Mouse (Mus musculus): ENCODE data around the gene Fnbp1. TPM values are rescaled to one million over a fixed set of nuclear protein-coding genes. Genes with fewer than 3 reads are reported as not detected.

The Fnbp1 gene
- total RNA-seq, 2 experiments from 2014 or later, result 50.0 to 53.4 TPM

DNA sequence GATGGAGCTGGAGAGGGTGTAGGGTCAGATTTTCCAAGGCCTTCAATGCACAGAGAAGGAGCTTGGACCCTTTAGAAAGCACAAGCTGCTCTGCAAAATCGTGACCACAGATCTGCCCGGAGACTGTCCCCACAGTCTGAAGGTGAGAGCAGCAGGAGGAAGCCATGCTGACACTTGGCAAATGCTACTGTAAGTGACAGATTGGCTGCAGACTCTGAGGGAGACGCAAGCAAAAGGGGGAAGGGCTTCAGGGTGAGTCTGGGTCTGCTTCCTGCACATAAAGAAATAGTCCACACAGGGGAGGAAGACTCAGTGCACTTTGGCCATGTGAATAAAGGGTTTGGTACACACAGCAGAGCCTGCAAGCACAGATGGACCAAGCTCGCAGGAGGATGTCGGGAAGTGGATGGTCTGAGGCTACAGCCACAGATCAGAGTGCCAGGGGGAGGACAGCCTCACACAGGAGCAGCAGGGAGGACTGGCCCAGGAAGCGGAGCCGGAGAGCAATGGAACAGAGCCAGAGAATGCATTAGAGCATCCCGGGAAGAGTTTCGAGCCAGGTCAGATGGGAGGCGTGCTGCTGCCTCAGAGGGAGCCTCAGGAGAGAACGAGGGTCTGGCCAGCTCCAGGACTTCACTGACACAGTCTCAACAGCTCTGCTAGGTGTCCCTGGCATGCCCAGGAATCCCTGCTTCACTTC lies 35.0 kb downstream of the Fnbp1 start:
- intact Hi-C loops (cut with DNase I), result no loop called here
- peak; percentile 31 for DNase-seq (ENCODE audit: low spot score)

DNA sequence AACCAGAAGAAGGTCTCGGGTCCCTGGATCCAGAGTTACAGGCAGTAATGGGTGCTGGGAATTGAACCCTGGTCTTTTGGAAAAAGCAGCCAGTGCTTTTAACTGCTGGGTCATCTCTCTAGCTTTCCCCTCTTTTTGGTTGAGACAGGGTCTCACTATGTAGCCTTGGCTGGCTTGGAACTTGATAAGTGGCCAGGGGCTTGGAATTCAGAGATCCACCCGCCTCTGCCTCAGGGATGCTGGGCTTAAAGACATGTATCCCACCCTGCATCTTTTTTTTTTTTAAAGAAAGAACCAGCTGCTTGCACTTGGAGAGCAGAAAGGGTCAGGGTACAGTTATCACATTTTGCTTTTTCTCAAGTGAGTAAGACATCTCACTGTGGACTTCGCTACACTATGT lies 35.8 kb downstream of the Fnbp1 start:
- DNase-seq (ENCODE audit: low spot score), result no peak
- intact Hi-C loops (cut with DNase I), result no loop called here

DNA sequence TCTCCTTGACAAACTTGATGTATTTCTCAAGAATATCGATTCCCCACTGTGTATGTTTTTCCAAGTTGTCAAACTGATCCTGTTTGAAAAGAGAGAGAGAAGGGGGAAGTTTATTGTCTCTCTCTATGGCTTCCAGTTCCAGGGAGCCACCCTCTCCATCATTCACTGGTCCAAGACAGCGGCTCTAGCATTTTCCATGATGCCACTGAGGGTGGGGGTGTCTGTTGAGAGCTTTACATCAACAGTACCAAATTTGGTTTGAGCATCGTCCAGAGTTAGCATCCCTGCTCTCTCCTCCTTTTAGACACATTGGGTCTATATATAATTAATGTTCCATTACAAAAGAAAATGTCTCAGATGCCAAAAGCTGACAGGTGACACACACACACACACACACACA lies 36.5 kb downstream of the Fnbp1 start:
- DNase-seq (ENCODE audit: low spot score), result no peak
- intact Hi-C loops (cut with DNase I), result no loop called here

DNA sequence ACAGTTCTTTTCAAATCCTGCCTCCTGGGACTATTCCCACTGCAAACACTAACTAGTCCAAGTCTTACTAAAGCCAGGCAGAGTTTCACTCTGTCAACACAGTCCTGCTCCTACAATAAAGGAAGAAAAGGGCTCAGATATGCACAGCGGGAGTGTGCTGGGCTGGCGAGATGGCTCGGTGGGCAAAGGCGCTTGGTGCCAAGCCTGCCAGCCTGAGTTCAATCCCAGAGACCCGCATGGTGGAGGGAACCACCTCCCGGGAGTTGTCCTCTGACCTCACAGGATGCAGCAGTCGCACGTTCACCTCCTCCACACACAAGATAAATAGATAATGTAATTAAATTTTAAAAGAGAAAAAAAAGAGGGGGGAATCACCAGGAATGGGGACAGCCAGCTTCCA lies 38.5 kb downstream of the Fnbp1 start:
- intact Hi-C loops (cut with DNase I), result loop anchor here (5.0 kb wide), 1 partner anchor 34 kb away; no protein-coding TSS in a partner anchor
- DNase-seq (ENCODE audit: low spot score), result no peak

DNA sequence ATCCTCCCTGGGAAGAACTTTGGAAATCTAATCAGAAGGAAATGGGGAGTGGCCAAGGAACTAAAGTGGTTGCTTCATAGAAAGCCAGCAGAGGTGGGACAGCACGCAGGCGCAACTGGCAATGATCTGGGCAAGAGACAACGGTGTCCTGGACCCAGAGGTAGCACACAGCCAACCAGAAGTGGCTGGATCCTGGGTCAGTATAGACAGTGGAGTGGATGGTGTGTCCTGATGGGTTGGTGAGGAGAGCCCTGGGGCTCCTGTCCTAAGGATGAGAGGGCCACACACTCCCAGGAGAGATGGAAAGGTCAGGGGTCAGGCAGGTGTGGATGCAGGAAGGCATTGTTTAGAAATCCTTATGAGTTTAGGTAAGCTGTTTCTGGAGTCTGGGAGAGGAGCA lies 40.5 kb downstream of the Fnbp1 start:
- intact Hi-C loops (cut with DNase I), result loop anchor here (5.0 kb wide), 1 partner anchor 36 kb away; no protein-coding TSS in a partner anchor
- DNase-seq (ENCODE audit: low spot score), result no peak

DNA sequence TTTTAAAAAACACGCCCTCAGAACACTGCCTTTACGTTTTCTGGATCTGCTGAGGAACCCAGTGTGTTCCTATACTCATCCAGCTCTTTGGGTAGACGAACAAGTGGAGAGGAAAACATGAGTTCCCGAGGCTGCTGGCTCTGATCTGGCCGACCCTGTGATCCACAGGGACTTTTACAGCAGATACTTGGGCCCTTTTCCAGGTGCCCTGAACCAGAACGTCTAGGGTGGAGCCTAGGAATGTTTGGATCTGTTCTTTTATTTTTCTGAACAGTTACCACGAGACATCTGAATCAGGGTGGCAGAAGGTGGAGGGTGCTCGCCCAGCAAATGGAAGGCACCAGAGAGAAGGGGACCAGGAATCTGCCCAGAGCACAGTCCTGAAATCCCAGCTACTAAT lies 42.7 kb downstream of the Fnbp1 start:
- DNase-seq (ENCODE audit: low spot score), result no peak
- intact Hi-C loops (cut with DNase I), result no loop called here

DNA sequence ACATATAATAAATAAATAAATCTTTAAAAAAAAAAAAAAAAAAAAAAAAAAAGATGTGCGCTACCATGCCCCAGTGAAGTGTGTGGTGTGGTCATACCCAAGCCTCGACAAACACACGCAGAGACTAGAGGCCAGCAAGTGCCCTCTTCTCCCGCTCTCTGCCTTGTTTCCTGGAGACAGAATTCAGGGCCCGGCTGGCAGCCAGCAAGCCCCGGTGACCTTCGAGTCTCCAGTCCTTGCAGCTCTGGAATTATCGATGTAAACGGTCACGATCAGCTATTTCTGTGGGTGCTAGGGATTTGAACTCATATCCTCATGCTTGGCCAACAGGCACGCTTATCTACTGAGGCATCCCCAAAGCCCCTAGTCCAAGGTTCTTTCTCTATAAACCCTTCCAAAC lies 43.2 kb downstream of the Fnbp1 start:
- intact Hi-C loops (cut with DNase I), result no loop called here
- DNase-seq (ENCODE audit: low spot score), result no peak

DNA sequence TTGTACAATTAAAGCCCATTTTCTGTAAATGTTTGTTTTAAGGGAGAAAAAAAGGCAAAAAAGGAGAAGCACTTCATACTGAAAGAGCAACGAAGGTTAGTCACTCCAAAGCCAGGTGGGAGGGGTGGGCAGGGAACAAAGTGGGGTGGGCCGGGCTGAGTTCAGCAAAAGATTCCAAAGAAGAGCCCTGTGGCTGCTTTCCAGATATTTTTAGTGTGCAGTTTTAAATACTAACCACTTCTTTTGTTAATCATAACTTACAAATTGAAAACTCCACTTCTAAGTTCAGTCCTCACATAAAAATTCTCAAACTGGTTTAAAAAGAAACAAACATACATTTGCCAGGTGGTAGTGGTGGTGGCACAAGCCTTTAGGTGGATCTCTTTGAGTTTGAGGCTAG lies 44.5 kb downstream of the Fnbp1 start:
- no peak for DNase-seq (ENCODE audit: low spot score)
- intact Hi-C loops (cut with DNase I), result no loop called here

DNA sequence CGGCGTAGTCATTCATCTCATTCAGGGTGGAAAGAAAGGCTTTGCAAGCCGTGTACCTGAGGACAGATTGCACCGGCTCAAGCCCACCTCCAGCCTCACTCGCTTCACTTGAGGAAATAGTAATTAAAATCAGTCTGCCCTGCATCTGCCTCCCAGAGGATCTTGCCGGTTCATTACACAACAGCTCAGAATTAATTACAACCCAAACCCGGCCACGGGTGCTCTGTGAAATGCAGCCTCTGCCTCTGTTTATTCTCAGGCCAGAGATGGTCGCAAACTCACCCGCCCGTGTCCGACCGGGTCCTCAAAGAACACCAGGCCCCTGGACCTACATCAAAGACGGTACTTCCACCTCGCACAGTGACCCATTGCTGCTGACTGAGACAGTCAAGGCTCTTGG lies 45.7 kb downstream of the Fnbp1 start:
- intact Hi-C loops (cut with DNase I), result no loop called here
- DNase-seq (ENCODE audit: low spot score), result no peak

DNA sequence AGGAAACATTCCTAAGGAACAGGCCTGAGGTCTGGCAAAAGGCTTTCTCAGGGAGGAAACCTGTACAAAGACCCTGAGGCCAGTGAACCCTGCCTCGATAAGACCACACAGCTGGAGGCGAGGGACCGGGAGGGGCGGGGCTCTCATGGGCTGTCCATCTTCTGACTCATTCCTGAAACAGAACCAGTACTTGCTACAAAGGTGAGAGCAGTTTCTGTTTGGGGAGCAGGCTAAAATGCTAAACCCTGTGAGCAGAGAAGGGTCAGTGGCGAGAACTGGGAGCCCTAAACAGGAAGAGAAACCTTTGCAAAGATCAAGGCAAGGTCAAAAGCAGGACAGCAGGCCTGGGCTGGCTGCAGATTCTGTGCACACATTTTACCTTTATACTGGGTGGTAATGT lies 47.2 kb downstream of the Fnbp1 start:
- DNase-seq (ENCODE audit: low spot score), result no peak
- intact Hi-C loops (cut with DNase I), result no loop called here

DNA sequence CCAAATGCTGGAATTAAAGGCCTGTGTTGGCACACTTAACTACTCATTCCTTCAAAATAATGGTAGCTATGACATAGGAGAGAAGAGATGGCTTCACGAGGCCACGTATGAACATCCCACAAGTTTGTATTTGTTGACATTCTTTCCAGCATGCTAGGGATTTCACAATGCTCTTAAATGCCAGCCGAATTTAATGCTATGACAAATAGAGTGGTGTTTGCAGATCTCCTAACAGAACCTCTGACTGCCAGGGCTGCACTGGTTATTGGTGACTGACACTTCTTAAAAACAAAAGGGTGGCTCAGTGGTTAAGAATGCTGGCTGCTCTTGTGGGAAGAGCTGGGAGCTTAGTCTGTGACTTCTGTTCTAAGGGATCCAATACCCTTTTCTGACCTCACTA lies 48.9 kb downstream of the Fnbp1 start:
- intact Hi-C loops (cut with DNase I), result no loop called here
- no peak for DNase-seq (ENCODE audit: low spot score)

DNA sequence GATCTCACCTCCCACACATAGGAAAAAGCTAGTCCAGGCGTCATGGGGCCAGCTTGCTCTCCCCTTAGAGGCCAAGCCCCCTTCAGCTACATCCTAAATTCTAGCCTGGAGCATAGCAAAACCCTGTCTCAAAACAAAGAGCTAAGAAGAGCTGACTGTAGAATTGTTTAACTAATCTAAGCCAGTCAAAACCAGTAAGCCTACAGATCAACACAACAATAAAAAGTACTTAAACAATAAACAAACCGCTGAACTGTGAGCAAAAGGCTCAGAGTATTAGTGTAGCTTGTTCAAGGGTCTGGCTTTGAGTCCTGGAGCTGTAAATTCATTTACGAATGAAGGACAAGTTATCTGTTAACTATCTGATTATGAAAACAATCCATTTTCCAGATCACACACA lies 50.6 kb downstream of the Fnbp1 start:
- intact Hi-C loops (cut with DNase I), result no loop called here
- DNase-seq (ENCODE audit: low spot score), result no peak

DNA sequence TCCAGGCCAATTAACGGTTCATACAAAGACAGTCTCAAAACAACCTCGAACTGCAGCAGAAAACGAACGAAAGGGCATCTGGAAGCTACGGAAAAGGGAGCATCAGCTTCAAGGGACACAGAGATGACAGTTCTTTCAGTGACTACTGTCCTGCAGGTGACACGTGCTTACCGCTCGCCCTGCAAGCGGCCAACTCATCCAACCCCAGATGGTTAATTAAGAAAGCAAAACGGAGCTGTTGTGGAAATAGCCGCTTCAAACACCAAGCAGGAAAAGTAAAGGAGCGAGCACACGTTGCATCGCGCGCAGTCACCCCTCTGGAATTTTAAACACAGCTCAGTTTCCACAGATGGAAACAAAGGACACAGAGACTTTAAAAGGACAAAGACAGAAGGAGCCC lies 52.2 kb downstream of the Fnbp1 start:
- intact Hi-C loops (cut with DNase I), result no loop called here
- DNase-seq (ENCODE audit: low spot score), result no peak

DNA sequence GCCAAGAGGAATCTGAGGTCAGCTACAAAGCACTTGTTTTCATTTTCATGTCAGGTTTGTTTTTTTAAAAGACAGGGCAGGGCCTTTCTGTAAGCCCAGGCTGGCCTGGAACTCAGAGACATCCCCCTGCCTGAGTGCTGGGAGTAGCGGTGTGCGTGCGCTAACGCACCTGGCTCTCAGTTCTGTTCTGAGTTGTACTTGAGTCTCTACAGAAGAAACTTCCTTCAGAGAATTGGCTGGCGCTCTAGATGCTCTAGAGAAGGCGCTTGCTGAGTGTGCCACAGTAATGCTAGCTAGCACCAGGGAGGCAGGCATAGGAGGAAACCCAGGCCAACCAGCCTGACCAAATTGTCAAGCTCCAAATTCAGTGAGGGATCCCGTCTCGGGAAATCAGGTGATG lies 52.9 kb downstream of the Fnbp1 start:
- intact Hi-C loops (cut with DNase I), result no loop called here
- DNase-seq (ENCODE audit: low spot score), result no peak

DNA sequence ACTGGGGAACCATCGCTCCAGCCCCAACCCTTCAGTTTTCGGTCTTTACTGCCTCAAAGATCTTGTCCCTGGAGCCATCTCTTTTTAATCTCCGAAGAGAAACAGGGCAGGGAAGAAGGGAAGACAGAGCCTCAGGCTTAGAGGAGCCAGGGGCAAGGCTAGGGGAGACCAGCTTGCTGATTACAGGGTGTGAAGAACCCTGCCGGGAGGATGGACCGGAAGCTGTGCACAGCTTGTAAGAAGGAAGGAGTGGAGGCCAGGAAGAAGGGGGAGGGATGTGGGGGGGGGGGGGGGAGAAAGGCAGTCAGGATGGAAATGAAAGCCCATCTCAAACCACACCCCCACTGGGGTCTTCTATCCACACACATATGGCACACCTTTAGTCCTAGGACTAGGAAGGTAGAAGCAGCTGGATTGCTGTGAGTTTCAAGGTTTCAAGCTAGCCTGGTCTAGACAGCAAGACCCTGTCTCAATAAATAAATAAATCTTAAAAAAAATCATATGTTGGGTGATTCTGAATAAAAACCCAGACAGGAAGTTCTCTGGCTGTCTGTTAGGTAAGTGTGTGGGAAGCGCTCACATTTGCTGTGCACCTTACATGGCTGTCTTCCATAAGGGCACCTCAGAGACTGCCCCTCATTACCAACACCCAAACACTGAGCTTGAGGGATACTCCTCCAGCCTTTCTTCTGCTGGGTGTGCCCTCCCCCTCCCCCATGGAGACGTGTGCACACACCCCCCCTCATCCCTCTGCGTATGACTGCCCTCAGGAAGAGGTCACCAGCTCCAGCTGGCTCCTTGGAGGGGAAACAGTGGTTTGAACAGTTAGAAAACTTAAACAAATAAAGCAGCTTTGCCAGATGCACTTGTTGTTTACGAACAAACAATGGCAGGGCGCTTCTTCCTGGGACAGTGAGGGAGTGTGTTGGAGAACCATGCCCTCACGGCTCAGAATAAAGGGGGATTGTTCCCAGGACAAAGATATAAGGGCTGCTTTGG lies 53.8 kb downstream of the Fnbp1 start:
- intact Hi-C loops (cut with DNase I), result no loop called here
- peak; percentile 42 for DNase-seq (ENCODE audit: low spot score)

DNA sequence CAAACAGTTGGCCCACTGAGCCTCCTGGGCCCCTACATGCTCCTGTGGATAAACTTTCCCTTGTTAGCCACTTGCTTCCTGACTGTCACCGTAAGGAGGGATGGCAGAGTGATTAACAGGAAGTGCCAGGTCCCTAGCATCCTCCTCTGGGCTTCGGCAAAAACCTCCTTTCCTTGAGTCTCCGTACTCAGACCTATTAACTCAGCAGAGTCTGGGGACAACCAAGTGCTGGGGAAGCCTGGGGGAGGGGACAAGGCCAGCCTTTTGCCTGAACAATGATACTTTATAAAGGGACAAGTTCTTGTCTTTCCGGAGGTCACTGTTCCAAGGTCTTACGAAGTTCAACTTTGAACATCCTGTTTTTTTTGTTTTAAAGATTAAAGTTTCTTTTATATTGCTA lies 54.7 kb downstream of the Fnbp1 start:
- intact Hi-C loops (cut with DNase I), result no loop called here
- no peak for DNase-seq (ENCODE audit: low spot score)

DNA sequence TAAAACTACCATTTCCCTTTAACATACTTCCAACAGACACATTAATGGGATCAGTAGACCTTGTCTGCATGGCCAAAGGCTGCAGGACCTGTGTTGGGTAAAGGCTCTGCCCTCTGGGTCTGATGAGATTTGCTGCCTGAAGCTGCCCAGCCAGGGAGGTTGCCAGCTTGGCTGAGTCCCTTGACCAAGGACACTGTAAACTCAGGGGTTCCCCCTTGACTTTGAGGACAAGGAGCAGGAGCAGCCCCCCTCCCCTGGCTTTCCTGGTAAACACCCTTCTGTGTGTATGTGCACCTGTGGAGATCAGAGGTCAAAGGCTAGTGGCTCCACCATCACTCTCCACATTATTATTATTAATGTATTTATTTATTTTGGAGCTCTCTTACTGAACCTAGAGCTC lies 55.3 kb downstream of the Fnbp1 start:
- intact Hi-C loops (cut with DNase I), result no loop called here
- no peak for DNase-seq (ENCODE audit: low spot score)

DNA sequence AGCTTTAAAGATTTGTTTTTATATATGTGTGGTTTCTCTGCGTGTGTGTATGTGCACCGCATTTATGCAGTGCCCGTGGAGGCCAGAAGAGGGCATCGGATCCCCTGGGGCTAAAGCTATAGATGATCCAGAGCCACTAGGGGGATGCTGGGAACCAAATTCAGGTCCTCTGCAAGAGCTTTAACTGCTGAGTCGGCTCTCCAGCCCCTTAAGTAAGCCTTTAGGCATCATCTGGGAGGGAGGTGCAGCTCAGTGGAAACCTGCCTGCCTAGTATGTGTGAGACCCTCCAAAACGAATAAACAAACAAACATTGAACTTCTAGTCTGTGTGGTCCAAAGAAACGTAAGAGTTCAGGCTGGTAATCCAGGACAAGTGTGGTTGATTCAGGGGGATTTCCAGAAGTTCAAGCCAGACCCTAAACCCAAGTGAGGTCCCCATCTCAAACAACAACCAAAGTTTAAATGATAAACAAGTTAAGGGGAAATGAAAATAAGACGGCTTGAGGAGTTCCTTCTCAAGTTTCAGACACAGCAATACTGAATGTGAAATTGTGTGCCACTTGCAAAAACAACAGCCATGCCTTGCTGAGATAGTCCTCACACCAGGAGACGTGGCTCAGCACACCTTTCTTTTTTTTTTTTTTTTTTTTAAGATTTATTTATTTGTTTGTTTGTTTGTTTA lies 57.5 kb downstream of the Fnbp1 start:
- intact Hi-C loops (cut with DNase I), result no loop called here
- no peak for DNase-seq (ENCODE audit: low spot score)

DNA sequence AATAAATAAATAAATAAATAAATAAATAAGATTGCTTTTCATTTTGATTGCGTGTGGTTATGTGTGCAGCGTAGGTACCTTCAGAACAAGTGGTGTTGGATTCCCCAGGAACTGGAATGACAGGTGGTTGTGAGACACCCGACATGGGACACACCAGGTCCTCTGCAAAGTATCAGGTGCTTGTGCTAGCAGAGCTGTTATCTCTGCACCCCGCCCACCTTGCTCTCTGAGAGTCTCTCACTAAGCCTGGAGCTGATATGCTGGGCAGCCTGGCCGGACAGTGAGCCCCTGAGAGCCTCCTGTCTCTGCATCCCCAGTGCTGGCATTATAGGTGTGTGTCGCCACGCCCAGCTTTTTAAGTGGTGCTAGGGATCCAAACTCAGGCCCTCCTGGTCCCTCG lies 58.4 kb downstream of the Fnbp1 start:
- intact Hi-C loops (cut with DNase I), result no loop called here
- DNase-seq (ENCODE audit: low spot score), result no peak

DNA sequence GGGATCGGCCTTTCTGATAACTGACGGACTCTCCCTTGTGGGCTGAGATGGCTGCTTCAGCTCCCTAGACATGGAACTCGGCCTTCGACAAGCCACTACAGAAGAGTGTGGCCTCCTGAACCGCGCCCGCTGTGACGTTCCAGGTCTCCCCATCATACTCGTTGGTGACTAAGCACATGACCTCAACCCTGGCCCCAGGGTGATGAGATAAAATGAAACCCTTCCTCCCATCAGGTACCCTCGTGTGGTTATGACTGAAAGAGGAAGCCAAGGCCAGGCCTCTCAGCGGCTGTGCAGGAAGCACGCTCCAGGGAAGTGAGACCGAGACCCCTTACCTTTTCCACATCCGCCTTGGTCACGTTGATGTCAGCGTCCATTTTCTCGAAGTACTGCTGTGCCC lies 59.2 kb downstream of the Fnbp1 start:
- DNase-seq (ENCODE audit: low spot score), result no peak
- intact Hi-C loops (cut with DNase I), result no loop called here

DNA sequence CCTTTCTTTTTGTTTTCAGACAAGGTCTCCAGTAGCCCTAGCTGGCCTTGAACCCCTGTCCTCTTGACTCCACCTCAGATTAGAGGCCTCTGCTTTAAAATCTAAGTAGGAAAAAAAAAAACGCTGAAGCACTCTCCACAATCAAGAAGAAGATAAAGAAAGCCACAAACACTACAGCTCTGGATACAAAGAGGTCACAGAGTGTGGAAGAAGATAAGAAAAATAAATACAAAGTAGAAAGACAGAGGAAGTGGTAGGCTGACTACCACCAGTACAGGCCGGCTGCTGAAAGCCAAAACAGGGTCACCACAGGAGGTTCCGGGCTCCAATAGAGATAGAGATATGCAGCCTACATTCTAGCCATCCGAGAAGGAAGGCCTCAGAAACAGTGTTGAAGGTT lies 60.5 kb downstream of the Fnbp1 start:
- intact Hi-C loops (cut with DNase I), result no loop called here
- DNase-seq (ENCODE audit: low spot score), result no peak

All from heart, postnatal 25 days (tissue).